Mouse (Mus musculus): ENCODE results near the gene Zfp784. TPM values are rescaled to one million over a fixed set of nuclear protein-coding genes. Genes with fewer than 3 reads are reported as not detected.
A peak's percentile ranks its signal among the peaks of the same experiment; 100 is the strongest.

The Zfp784 gene
- polyA plus RNA-seq, 1 experiment from 2014 or later: 1.7 TPM

- Histone ChIP-seq H3K27me3 (ENCODE audit: control insufficient read depth, insufficient read depth, low read depth, low read length) (no peaks in the 10 kb centered on the region), H3K9ac (ENCODE audit: low read depth, low read length) (no peak overlapping the region), H3K4me1 (ENCODE audit: control insufficient read depth, low read depth, low read length) (peaks cover 14% of the 10 kb centered on the region), H3K4me2 (ENCODE audit: low read depth, low read length) (no peak overlapping the region), H3K36me3 (ENCODE audit: control insufficient read depth, insufficient read depth) (peaks cover 15% of the 10 kb centered on the region), H3K4me3 (ENCODE audit: low read depth, low read length) (no peak overlapping the region), H3K27ac (ENCODE audit: low read length) (no peak overlapping the region), H3K9me3 (replicated peaks; ENCODE audit: control insufficient read depth, low read length) (peaks cover 7% of the 10 kb centered on the region)
- WGBS (ENCODE audit: insufficient replicate concordance): 81% methylated on average over 9 of the region's 9 CpGs
- ATAC-seq (ENCODE audit: low read depth): no peak
Observed at GRCm38 (mm10) chr7:5036136-5036535, 2.1 kb downstream of the Zfp784 start.

GRCm38 (mm10) chr7:5035628-5036027 lies 2.6 kb downstream of the Zfp784 start:
- Histone ChIP-seq H3K9ac (ENCODE audit: low read depth, low read length) (no peak overlapping the region), H3K27ac (ENCODE audit: low read length) (no peak overlapping the region), H3K4me2 (ENCODE audit: low read depth, low read length) (no peak overlapping the region), H3K4me3 (ENCODE audit: low read depth, low read length) (no peak overlapping the region), H3K36me3 (ENCODE audit: control insufficient read depth, insufficient read depth) (peaks cover 20% of the 10 kb centered on the region), H3K9me3 (replicated peaks; ENCODE audit: control insufficient read depth, low read length) (peaks cover 12% of the 10 kb centered on the region), H3K4me1 (ENCODE audit: control insufficient read depth, low read depth, low read length) (peaks cover 14% of the 10 kb centered on the region), H3K27me3 (ENCODE audit: control insufficient read depth, insufficient read depth, low read depth, low read length) (no peaks in the 10 kb centered on the region)
- no peak for ATAC-seq (ENCODE audit: low read depth)
- 90% methylated on average over 17 of the region's 17 CpGs for WGBS (ENCODE audit: insufficient replicate concordance)

GRCm38 (mm10) chr7:5033818-5034217 lies 4.4 kb downstream of the Zfp784 start, which contains the start of gene 4632433K11Rik:
Gene 4632433K11Rik, plus strand, starts transcription at chr7:5034118.
- no peak within 1 kb of the TSS for H3K9ac ChIP-seq (ENCODE audit: low read depth, low read length)
- peaks cover 25% of the 10 kb centered on the region for H3K9me3 ChIP-seq (replicated peaks; ENCODE audit: control insufficient read depth, low read length)
- peaks cover 38% of the 10 kb centered on the region for H3K36me3 ChIP-seq (ENCODE audit: control insufficient read depth, insufficient read depth)
- ATAC-seq (ENCODE audit: low read depth): no peak
- no peak within 1 kb of the TSS for H3K27ac ChIP-seq (ENCODE audit: low read length)
- 65% methylated on average over 3 of the region's 3 CpGs for WGBS (ENCODE audit: insufficient replicate concordance)
- H3K4me3 ChIP-seq (ENCODE audit: low read depth, low read length): no peak within 1 kb of the TSS
- no peak within 1 kb of the TSS for H3K4me2 ChIP-seq (ENCODE audit: low read depth, low read length)
- H3K4me1 ChIP-seq (ENCODE audit: control insufficient read depth, low read depth, low read length): peaks cover 12% of the 10 kb centered on the region
- H3K27me3 ChIP-seq (ENCODE audit: control insufficient read depth, insufficient read depth, low read depth, low read length): no peaks in the 10 kb centered on the region

- H3K4me2 ChIP-seq (ENCODE audit: low read depth, low read length): no peak overlapping the region
- peaks cover 43% of the 10 kb centered on the region for H3K36me3 ChIP-seq (ENCODE audit: control insufficient read depth, insufficient read depth)
- WGBS (ENCODE audit: insufficient replicate concordance): 92% methylated on average over 45 of the region's 46 CpGs
- H3K27ac ChIP-seq (ENCODE audit: low read length): no peak overlapping the region
- no peak for ATAC-seq (ENCODE audit: low read depth)
- H3K9me3 ChIP-seq (replicated peaks; ENCODE audit: control insufficient read depth, low read length): peaks cover 25% of the 10 kb centered on the region
- no peaks in the 10 kb centered on the region; the same call in 1 of the 2 replicates for H3K4me1 ChIP-seq (ENCODE audit: control insufficient read depth, low read depth, low read length)
- H3K9ac ChIP-seq (ENCODE audit: low read depth, low read length): no peak overlapping the region
- H3K27me3 ChIP-seq (ENCODE audit: control insufficient read depth, insufficient read depth, low read depth, low read length): no peaks in the 10 kb centered on the region
- no peak overlapping the region for H3K4me3 ChIP-seq (ENCODE audit: low read depth, low read length)
Observed at GRCm38 (mm10) chr7:5031496-5031895, 6.8 kb downstream of the Zfp784 start.

GRCm38 (mm10) chr7:5030554-5031275 lies 7.5 kb downstream of the Zfp784 start:
- Histone ChIP-seq H3K4me3 (ENCODE audit: low read depth, low read length) (no peak overlapping the region), H3K9ac (ENCODE audit: low read depth, low read length) (no peak overlapping the region), H3K4me1 (ENCODE audit: control insufficient read depth, low read depth, low read length) (no peaks in the 10 kb centered on the region; the same call in 1 of the 2 replicates), H3K9me3 (replicated peaks; ENCODE audit: control insufficient read depth, low read length) (peaks cover 25% of the 10 kb centered on the region), H3K27me3 (ENCODE audit: control insufficient read depth, insufficient read depth, low read depth, low read length) (no peaks in the 10 kb centered on the region), H3K4me2 (ENCODE audit: low read depth, low read length) (no peak overlapping the region), H3K27ac (ENCODE audit: low read length) (no peak overlapping the region), H3K36me3 (ENCODE audit: control insufficient read depth, insufficient read depth) (peaks cover 43% of the 10 kb centered on the region)
- WGBS (ENCODE audit: insufficient replicate concordance): 91% methylated on average over 63 of the region's 63 CpGs
- ATAC-seq (ENCODE audit: low read depth): no peak

GRCm38 (mm10) chr7:5029946-5030345 lies 8.3 kb downstream of the Zfp784 start:
- no peaks in the 10 kb centered on the region for H3K27me3 ChIP-seq (ENCODE audit: control insufficient read depth, insufficient read depth, low read depth, low read length)
- WGBS (ENCODE audit: insufficient replicate concordance): 93% methylated on average over 21 of the region's 21 CpGs
- no peak overlapping the region for H3K4me3 ChIP-seq (ENCODE audit: low read depth, low read length)
- peaks cover 25% of the 10 kb centered on the region for H3K9me3 ChIP-seq (replicated peaks; ENCODE audit: control insufficient read depth, low read length)
- H3K27ac ChIP-seq (ENCODE audit: low read length): no peak overlapping the region
- peaks cover 43% of the 10 kb centered on the region for H3K36me3 ChIP-seq (ENCODE audit: control insufficient read depth, insufficient read depth)
- no peak for ATAC-seq (ENCODE audit: low read depth)
- H3K4me2 ChIP-seq (ENCODE audit: low read depth, low read length): no peak overlapping the region
- H3K9ac ChIP-seq (ENCODE audit: low read depth, low read length): no peak overlapping the region
- H3K4me1 ChIP-seq (ENCODE audit: control insufficient read depth, low read depth, low read length): no peaks in the 10 kb centered on the region; the same call in 1 of the 2 replicates

GRCm38 (mm10) chr7:5029543-5029942 lies 8.7 kb downstream of the Zfp784 start:
- H3K4me2 ChIP-seq (ENCODE audit: low read depth, low read length): no peak overlapping the region
- no peak overlapping the region for H3K27ac ChIP-seq (ENCODE audit: low read length)
- no peaks in the 10 kb centered on the region for H3K27me3 ChIP-seq (ENCODE audit: control insufficient read depth, insufficient read depth, low read depth, low read length)
- H3K36me3 ChIP-seq (ENCODE audit: control insufficient read depth, insufficient read depth): peaks cover 43% of the 10 kb centered on the region
- H3K9me3 ChIP-seq (replicated peaks; ENCODE audit: control insufficient read depth, low read length): peaks cover 25% of the 10 kb centered on the region
- no peaks in the 10 kb centered on the region; the same call in 1 of the 2 replicates for H3K4me1 ChIP-seq (ENCODE audit: control insufficient read depth, low read depth, low read length)
- 89% methylated on average over 22 of the region's 22 CpGs for WGBS (ENCODE audit: insufficient replicate concordance)
- ATAC-seq (ENCODE audit: low read depth): no peak
- no peak overlapping the region for H3K4me3 ChIP-seq (ENCODE audit: low read depth, low read length)
- H3K9ac ChIP-seq (ENCODE audit: low read depth, low read length): no peak overlapping the region

- 39% methylated on average over 5 of the region's 5 CpGs for WGBS (ENCODE audit: insufficient replicate concordance)
- Histone ChIP-seq H3K9ac (ENCODE audit: low read depth, low read length) (peak overlapping the region; percentile 96), H3K4me2 (ENCODE audit: low read depth, low read length) (peak overlapping the region; percentile 78), H3K4me3 (ENCODE audit: low read depth, low read length) (peak overlapping the region; percentile 87), H3K9me3 (replicated peaks; ENCODE audit: control insufficient read depth, low read length) (no peaks in the 10 kb centered on the region), H3K4me1 (ENCODE audit: control insufficient read depth, low read depth, low read length) (peaks cover 25% of the 10 kb centered on the region), H3K36me3 (ENCODE audit: control insufficient read depth, insufficient read depth) (peaks cover 13% of the 10 kb centered on the region), H3K27me3 (ENCODE audit: control insufficient read depth, insufficient read depth, low read depth, low read length) (no peaks in the 10 kb centered on the region), H3K27ac (ENCODE audit: low read length) (peak overlapping the region; percentile 96; the same call in 1 of the 2 replicates)
- no peak for ATAC-seq (ENCODE audit: low read depth)
Observed at GRCm38 (mm10) chr7:5021197-5021596, 17.0 kb downstream of the Zfp784 start.

- no peaks in the 10 kb centered on the region for H3K9me3 ChIP-seq (replicated peaks; ENCODE audit: control insufficient read depth, low read length)
- peak overlapping the region; percentile 87 for H3K4me3 ChIP-seq (ENCODE audit: low read depth, low read length)
- H3K36me3 ChIP-seq (ENCODE audit: control insufficient read depth, insufficient read depth): peaks cover 13% of the 10 kb centered on the region
- H3K27me3 ChIP-seq (ENCODE audit: control insufficient read depth, insufficient read depth, low read depth, low read length): no peaks in the 10 kb centered on the region
- ATAC-seq (ENCODE audit: low read depth): peak; percentile 6
- WGBS (ENCODE audit: insufficient replicate concordance): 0% methylated on average over 14 of the region's 15 CpGs
- peak overlapping the region; percentile 96 for H3K9ac ChIP-seq (ENCODE audit: low read depth, low read length)
- peak overlapping the region; percentile 96 for H3K27ac ChIP-seq (ENCODE audit: low read length)
- peak overlapping the region; percentile 78 for H3K4me2 ChIP-seq (ENCODE audit: low read depth, low read length)
- peaks cover 30% of the 10 kb centered on the region for H3K4me1 ChIP-seq (ENCODE audit: control insufficient read depth, low read depth, low read length)
Observed at GRCm38 (mm10) chr7:5020685-5021084, 17.6 kb downstream of the Zfp784 start.

All from liver, embryonic 16.5 days (tissue).